In genomic region chr19:11966201-11966636, GRCm38 (mm10) we compare ENCODE assay signal across 8 mouse cellular contexts. TPM values are rescaled to one million over a fixed set of nuclear protein-coding genes. Genes with fewer than 3 reads are reported as not detected.
DNase-seq lines count a peak whose midpoint lies in the region; ATAC-seq lines count a peak whose summit lies in the region.

No protein-coding gene starts in this region.

- DNase-seq in ES-CJ7 (ENCODE audit: low read depth, low spot score) = peak; percentile 38
- peak; percentile 21 for DNase-seq in c-Kit-positive CD71-positive TER-119-positive erythroid progenitor cells, embryonic 14.5 days (ENCODE audit: low spot score)
- peak; percentile 37 for DNase-seq in hindbrain, embryonic 11.5 days (ENCODE audit: low spot score)
- peak; percentile 46 to 56 for DNase-seq in layer of hippocampus, postnatal 10 days (ENCODE audit: low spot score in 2 of 2)
- peak; percentile 39 for DNase-seq in retina, embryonic 14.5 days (ENCODE audit: low spot score)
- DNase-seq in thymus, postnatal 25 days = peak; percentile 52

- ATAC-seq in forebrain, embryonic 15.5 days (replicated peaks) = no peak
- ATAC-seq in hindbrain, embryonic 11.5 days (ENCODE audit: low FRiP score) = no peak
- no peak for ATAC-seq in lung, embryonic 16.5 days (ENCODE audit: low read depth)

- under 1% methylated on average over 18 of the region's 18 CpGs for WGBS in forebrain, embryonic 15.5 days
- 0% methylated on average over 18 of the region's 18 CpGs for WGBS in hindbrain, embryonic 11.5 days
- under 1% methylated on average over 18 of the region's 18 CpGs for WGBS in lung, embryonic 16.5 days

- H3K27ac ChIP-seq in forebrain, embryonic 15.5 days (replicated peaks) = peak overlapping the region; percentile 87
- H3K27ac ChIP-seq in hindbrain, embryonic 11.5 days (ENCODE audit: low read depth, low read length) = peak overlapping the region; percentile 67; the same call in 1 of the 2 replicates
- peak overlapping the region; percentile 34 for H3K27ac ChIP-seq in lung, embryonic 16.5 days (ENCODE audit: low read length)

- peaks cover 8% of the 10 kb centered on the region for H3K36me3 ChIP-seq in forebrain, embryonic 15.5 days
- no peaks in the 10 kb centered on the region for H3K36me3 ChIP-seq in hindbrain, embryonic 11.5 days (ENCODE audit: control insufficient read depth, insufficient read depth, low read length)
- H3K36me3 ChIP-seq in lung, embryonic 16.5 days (ENCODE audit: control insufficient read depth, insufficient read depth, low read length) = peaks cover 8% of the 10 kb centered on the region

- no peaks in the 10 kb centered on the region for H3K9me3 ChIP-seq in forebrain, embryonic 15.5 days
- H3K9me3 ChIP-seq in hindbrain, embryonic 11.5 days (ENCODE audit: control insufficient read depth, low read length) = no peaks in the 10 kb centered on the region
- peaks cover 3% of the 10 kb centered on the region; the same call in 1 of the 2 replicates for H3K9me3 ChIP-seq in lung, embryonic 16.5 days (ENCODE audit: control insufficient read depth, low read length)

- peak overlapping the region; percentile 71 for H3K9ac ChIP-seq in forebrain, embryonic 15.5 days (replicated peaks)
- peak overlapping the region; percentile 83 for H3K9ac ChIP-seq in hindbrain, embryonic 11.5 days (ENCODE audit: low read depth, low read length)
- H3K9ac ChIP-seq in lung, embryonic 16.5 days (ENCODE audit: low read length) = peak overlapping the region; percentile 88

- peaks cover 27% of the 10 kb centered on the region for H3K4me1 ChIP-seq in forebrain, embryonic 15.5 days
- H3K4me1 ChIP-seq in hindbrain, embryonic 11.5 days (replicated peaks; ENCODE audit: control insufficient read depth, insufficient read depth, low read length) = peaks cover 6% of the 10 kb centered on the region
- H3K4me1 ChIP-seq in lung, embryonic 16.5 days (replicated peaks; ENCODE audit: control insufficient read depth, insufficient read depth, low read length) = peaks cover 11% of the 10 kb centered on the region

- H3K27me3 ChIP-seq in forebrain, embryonic 15.5 days = no peaks in the 10 kb centered on the region
- no peaks in the 10 kb centered on the region for H3K27me3 ChIP-seq in hindbrain, embryonic 11.5 days (ENCODE audit: control insufficient read depth, insufficient read depth, low read length)
- H3K27me3 ChIP-seq in lung, embryonic 16.5 days (ENCODE audit: control insufficient read depth, insufficient read depth, low read depth, low read length) = no peaks in the 10 kb centered on the region

- H3K4me3 ChIP-seq in forebrain, embryonic 15.5 days = peak overlapping the region; percentile 79
- H3K4me3 ChIP-seq in hindbrain, embryonic 11.5 days (ENCODE audit: low read depth, low read length) = peak overlapping the region; percentile 90
- H3K4me3 ChIP-seq in lung, embryonic 16.5 days (ENCODE audit: low read length) = peak overlapping the region; percentile 88

- H3K4me2 ChIP-seq in forebrain, embryonic 15.5 days (replicated peaks) = peak overlapping the region; percentile 80
- H3K4me2 ChIP-seq in hindbrain, embryonic 11.5 days (replicated peaks; ENCODE audit: low read depth, low read length) = peak overlapping the region; percentile 94
- peak overlapping the region; percentile 92 for H3K4me2 ChIP-seq in lung, embryonic 16.5 days (ENCODE audit: low read depth, low read length)

RNA-seq across cellular contexts. Expression of gene Osbp, which starts 0.5 kb away (rescaled TPM):
- 4.3 and 4.9 TPM in 2 replicates for polyA plus RNA-seq in forebrain, embryonic 15.5 days (2015; fragmentation: Nextera tagmentation; extraction: Ambion mirVana)
- polyA plus RNA-seq in hindbrain, embryonic 11.5 days (2014; fragmentation: Nextera tagmentation; extraction: Ambion mirVana) = 7.5 and 8.3 TPM in 2 replicates
- total RNA-seq in layer of hippocampus, postnatal 10 days (2021) = 10 to 100 TPM; 54.2 to 56.3 TPM
- polyA plus RNA-seq in lung, embryonic 16.5 days (2015; fragmentation: Nextera tagmentation; extraction: Ambion mirVana) = 3.1 and 4.0 TPM in 2 replicates

RNA-seq across cellular contexts. Expression of gene Patl1, which starts 54.0 kb away (rescaled TPM):
- polyA plus RNA-seq in forebrain, embryonic 15.5 days (2015; fragmentation: Nextera tagmentation; extraction: Ambion mirVana) = 18.2 and 18.8 TPM in 2 replicates
- 26.5 and 29.2 TPM in 2 replicates for polyA plus RNA-seq in hindbrain, embryonic 11.5 days (2014; fragmentation: Nextera tagmentation; extraction: Ambion mirVana)
- 10 to 100 TPM; 20.3 to 22.3 TPM for total RNA-seq in layer of hippocampus, postnatal 10 days (2021)
- 18.9 and 19.0 TPM in 2 replicates for polyA plus RNA-seq in lung, embryonic 16.5 days (2015; fragmentation: Nextera tagmentation; extraction: Ambion mirVana)

Comparison
In these comparisons a context has a peak if more than half of its experiments do, and no peak if none do; other contexts are left out.
1. H3K27ac ChIP-seq: peak in every context shown above with its lines; median percentile 87 in forebrain, embryonic 15.5 days; 67 in hindbrain, embryonic 11.5 days; 34 in lung, embryonic 16.5 days.